Mouse (Mus musculus): ENCODE data around the gene Kcnj10. TPM values are rescaled to one million over a fixed set of nuclear protein-coding genes. Genes with fewer than 3 reads are reported as not detected.

The Kcnj10 gene
- total RNA-seq, 4 experiments from 2014 or later = 92.2 to 116 (median 100.0) TPM

DNA sequence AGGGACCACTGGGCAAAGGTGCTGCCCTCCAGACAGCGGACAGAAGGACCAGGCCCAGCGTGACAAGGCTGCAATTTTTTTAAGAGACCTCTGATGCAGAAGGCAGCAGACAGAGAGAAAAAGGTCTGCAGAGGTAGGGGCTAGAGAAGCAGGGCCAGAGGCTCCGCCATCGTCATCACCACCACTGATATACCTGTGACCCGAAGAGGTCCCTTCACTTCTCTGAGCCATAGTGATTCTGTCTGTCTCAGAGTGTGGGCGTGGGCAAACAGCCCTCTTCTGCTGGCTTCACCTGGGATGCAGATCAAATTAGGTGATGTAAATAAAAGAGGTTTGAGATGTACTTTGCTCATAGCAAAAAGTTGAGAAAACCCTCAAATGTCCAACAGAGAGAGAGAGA is 11.4 kb upstream of the Kcnj10 start:
- no peak for DNase-seq (ENCODE audit: low spot score in 2 of 2)

DNA sequence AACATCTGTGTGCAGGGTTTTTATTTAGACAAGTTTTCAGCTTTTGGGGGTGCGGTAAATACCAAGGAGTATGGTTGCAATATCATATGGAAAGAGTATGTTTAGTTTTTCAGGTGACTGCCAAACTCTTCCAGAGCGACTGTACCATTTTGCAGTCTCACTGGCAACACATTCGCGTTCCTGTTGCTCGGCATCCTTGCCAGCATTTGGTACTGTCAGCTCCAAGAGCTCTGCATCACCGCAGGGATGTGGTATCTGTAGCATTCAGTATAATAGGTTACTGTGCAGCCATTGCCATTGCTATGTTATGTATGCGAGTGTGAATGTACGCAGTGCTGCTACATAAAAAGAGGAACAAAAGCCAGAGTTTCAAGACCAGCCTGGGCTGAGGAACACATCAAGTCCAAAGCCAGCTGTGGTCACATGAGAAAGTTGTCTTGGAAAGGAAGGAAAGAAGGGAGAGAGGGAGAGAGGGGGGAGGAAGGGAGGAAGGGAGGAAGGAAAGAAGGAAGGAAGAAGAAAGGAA is 9.5 kb upstream of the Kcnj10 start:
- no peak for DNase-seq (ENCODE audit: low spot score in 2 of 2)

DNA sequence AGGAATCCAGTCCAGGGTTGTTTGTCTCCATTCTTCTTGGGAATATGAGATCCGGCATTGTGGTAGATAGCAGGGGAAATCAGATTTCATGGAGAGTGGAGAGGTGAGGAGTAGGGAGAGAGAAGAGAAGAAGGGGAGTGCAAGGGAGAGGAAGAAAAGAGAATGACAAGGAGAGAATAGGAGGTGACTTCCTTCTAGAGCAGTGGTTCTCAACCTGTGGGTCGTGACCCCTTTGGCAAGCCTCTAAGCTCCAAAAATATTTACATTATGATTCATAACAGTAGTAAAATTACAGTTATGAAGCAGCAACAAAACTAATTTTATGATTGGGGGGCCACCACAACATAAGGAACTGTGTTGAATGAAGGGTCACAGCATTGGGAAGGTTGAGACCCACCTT is 8.1 kb upstream of the Kcnj10 start:
- DNase-seq (ENCODE audit: low spot score in 2 of 2) = no peak

DNA sequence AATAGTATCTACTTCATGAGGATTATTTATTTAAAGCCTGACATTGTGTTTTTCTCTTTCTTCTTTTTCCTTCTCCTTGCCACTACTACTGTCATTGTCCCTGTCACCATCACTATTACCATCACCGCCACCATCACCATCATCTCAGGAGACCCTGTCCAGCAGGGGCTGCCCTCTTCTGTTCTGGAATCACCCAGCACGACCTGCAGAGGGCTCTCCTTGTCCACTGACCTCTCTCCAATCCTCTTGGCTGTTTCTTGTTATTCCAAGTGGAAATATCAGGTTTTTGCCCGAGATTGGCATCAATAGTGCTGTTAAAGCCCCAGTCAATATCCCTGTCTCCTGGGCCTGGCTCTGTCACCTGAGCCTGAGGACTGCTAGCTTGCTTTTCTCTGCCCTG is 7.5 kb upstream of the Kcnj10 start:
- DNase-seq (ENCODE audit: low spot score in 2 of 2) = no peak

DNA sequence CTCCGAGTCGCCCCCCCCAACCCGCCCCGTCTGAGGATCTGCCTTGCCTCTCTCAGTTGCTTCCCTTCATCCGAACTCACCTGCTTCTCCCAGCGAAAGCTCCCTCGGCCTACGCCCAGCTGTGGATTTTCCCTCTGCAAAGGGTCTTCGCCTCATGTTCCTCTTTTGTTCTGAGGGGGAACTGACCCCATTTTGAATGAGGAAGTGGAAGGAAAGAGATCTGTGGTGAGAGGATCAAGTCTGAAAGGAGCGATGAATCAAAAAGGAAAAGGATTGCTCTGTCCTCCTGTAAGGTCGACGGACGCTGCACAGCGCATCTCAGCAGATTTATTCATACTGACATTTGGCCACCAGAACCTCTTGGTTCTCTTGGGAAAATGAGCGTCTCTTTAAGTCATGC is 5.2 kb upstream of the Kcnj10 start:
- DNase-seq (ENCODE audit: low spot score in 2 of 2) = no peak

DNA sequence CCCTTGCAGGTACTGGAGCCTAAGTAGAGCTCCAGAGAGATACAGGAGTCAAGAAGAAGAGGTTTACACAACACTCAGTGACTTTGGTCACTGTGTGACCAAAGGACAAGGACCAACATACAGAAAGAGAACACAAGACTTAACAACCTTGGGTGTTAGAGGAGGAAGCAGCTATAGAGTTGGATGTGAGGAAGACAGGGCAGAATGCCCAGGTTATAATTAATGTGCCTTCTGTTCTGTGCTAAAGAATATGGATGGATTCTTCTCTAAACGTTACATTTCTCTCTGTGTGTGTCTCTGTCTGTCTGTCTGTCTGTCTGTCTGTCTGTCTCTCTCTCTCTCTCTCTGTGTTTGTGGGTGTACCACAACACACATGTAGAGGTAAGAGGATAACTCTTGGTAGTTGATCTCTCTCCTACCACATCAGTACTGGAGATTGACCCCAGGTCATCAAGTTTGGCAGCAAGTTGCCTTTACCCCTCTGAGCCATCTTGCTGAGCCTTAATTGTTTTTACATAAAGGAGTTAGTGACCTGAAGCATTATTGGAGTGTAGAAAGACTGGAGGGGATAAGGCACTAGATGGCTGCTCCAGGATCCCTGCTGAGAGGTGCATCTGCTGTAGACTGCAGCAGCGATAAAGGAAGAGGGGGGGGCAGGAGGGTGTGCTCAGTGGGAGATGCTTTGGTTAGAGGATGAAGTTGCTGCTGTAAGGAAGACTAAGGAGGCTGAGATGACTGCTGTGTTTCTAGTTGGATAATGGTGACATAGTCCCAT is 3.4 kb upstream of the Kcnj10 start:
- DNase-seq (ENCODE audit: low spot score in 2 of 2) = no peak

DNA sequence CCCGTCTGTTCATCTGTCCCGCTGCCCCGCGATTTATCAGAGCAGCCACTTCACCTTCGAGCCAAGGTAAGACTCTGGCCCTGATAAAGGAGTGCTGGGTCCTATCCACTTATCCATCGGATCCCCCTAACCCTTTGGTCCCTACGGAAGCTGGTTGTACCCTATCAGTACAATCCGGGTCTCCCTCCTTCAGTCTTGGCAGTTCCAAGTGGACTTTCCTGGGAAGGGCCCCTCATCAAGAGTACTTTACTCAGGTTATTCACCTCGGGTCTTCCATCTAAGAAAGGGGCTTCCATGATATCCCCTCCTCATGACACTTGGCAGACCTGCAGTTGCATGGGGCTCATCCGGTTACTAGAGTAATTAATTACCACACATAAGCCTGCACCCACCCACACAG is 376 bp downstream of the Kcnj10 start:
- no peak for DNase-seq (ENCODE audit: low spot score in 2 of 2)

DNA sequence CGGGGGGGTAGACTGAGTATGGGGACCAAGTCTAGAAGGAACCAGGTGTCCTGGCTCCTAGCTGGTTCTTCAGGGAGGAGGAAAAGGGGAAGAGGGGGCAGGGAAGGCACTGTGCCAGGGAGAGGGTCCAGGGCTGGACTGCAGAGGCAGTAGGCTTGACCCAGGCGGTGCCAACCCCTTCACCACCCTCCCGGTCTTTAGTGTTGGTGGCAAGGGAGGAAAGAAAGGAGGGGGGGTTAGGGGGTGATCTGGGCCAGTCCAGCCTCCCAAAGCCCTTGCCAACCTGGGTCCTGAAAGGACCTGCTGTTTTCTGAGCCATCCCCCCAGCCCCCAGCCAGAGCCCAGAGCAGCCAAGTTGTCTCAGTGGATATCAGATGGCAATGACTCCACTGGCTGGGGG is 1.7 kb downstream of the Kcnj10 start:
- peak; percentile 76 to 83 for DNase-seq (ENCODE audit: low spot score in 2 of 2)

DNA sequence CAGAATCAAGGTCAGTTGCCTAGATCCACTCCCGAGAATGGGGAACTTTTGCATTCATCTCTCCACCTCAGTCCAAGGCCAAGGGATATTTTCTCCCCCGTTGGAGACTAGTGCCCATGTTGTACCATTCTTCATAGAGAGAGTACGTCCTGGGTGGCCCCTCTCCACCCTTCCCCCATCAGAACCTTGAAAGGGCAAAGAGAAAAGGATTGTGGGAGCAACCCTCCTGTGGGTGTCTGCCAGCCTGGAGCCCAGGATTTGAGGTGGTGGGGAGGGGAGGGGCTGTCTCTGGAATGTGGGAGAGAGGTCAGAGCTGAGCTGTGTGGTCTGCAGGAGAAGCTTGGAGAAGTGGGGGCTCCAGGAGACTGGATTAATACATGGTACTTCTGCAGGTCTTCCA is 2.9 kb downstream of the Kcnj10 start:
- peak in 1 of 2 experiments; percentile 45 for DNase-seq (ENCODE audit: low spot score in 2 of 2)

DNA sequence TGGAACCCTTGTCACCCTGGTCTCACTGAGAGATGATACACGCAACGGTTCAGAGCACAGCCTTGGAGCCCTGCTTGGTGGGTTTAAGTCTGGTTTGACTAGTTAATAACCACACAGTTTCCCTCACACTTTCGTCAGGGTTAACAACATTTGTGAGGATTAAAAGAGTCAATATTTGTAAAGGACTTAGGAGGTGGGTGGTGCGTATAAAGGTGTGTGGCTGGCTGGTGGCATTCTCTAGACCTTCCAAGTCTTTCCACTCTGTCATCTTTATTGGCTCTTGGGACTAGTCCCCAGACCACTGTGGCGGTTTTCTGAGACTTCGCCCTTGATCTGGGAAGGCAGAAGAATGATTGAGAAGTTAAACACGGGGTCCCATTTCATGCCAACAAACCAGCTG is 3.8 kb downstream of the Kcnj10 start:
- DNase-seq (ENCODE audit: low spot score in 2 of 2) = no peak

DNA sequence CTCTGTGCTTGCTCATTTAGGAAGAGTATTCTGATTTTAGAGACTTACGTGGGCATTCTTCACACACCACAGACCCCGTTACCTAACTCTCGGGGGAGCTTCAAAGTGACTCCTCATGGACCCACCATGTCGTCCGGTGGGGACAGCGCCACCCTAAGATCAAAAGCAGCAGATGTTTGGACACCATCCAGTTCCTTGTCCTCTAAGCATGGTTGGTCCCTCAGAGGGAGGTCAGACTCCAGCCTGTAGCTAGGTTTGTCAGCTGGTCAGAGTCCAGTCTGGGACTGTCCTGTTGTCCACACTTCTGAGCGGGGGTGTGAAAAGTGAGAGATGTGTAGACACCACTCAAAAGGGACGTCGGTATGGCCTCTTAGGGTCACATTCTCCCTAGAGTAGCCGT is 5.7 kb downstream of the Kcnj10 start:
- DNase-seq (ENCODE audit: low spot score in 2 of 2) = no peak

DNA sequence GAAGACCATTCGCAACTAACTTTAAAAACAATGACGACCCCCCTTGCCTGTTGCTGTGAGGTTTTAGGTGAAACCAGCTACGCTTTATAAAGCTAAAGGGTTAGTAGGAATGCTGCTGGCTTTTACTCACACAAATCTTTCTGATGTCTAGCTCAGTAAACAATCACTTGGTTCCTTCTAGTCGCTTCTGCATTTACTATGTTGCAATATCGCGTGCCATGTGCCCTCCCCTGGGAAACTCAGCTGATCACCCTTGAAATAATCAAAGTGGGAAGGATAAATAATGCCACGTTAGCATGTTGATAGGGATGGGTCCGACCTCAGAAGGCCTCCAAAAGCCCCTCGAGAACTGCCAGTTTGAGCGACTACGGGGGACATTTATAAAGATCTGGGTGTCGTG is 6.4 kb downstream of the Kcnj10 start:
- no peak for DNase-seq (ENCODE audit: low spot score in 2 of 2)

DNA sequence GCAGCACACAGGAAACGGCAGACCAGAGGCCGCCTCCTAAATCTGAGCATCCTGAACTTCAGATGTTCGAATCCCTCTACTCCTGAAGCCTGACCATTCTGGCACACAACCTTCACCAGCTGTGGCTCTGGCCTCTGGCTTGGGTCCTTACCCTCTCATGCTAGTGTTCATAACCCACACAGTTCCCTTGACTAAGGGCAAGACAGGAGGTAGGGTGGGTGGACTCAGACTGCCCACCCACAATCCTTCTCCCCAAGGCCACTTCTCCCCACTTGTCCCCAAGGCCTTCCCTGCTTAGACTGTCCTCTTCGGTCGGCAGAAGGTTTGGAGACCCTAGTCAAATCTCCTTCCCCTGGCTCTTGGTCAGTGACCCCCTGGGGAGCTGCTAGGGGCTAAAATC is 8.5 kb downstream of the Kcnj10 start:
- DNase-seq (ENCODE audit: low spot score in 2 of 2) = no peak

DNA sequence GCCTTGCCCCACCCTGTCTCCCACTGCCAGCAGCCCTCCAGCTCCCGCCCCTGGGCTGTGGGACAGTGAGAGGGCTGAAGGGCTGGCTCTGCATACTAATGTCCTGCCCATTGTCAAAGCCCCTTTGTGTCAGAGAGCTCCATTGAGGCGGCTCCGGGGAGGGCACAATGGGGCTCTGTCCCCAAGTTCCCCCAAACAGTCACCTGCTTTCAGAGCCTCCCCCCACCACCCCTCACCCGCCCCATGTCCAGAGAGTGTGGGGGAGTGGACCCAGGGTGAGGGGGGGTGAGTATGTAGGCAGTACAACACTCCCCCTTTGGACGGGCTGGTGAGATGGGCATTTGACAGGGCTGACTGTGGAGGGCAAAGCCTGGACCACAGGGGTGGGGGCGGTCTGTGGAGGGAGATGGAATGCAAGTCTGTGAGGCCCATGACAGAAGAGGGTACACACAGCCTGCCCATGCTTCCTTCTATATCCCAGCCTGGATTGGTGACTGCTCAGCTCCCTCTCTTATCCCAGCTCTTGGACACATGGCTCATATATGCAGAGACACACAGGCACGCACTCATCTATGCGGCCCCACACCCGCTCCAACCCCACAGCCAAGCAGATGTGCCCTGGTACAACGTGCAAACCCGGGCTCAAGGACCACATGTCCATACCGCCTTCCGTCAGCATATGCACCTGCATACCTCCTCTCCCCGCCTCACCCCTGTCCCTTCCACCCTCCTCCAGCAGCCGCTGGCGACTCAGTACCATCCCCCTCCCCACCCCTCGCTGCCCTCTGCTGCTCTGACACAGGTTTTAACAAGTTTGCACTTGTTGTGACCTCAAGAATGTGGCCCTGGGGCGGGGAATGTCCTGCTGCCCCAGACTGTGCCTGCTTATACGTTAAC is 9.2 kb downstream of the Kcnj10 start:
- peak; percentile 74 to 91 for DNase-seq (ENCODE audit: low spot score in 2 of 2)

DNA sequence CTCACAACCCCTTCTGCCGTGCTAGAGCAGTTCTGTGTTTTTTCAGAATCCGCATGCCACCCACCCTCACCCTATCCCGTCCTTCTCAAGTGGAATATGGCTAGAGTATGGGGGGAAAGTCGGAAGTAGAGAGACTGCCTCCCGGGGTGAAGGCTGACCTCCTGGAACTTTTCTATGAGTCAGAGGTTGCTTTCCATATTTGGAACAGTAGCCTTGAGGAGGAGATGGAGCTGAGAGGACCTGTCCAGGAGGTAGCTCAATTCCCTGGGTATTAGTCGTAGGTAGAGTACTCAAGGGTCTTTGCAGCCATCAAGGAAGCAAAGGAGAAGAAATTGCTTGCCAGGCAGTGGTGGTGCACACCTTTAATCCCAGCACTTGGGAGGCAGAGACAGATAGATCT is 11.0 kb downstream of the Kcnj10 start:
- no peak for DNase-seq (ENCODE audit: low spot score in 2 of 2)

DNA sequence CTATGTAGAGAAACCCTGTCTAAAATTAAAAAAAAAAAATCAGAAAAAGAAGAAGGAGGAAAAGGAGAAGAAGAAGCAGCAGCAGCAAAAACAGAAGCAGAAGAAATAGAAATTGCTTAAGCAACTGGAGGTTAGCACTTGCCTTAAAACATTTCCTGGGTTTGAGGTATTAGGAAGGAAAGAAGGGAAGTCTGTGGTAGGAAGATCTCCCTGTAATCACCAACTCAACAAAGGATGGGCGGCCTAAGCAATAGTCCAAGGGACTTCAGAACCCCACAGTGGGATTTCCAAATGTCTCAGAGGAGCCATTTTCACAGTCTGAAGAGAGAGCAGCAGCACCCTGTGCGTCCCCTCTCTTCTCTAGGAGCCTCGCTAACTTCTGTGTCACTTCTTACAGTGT is 11.4 kb downstream of the Kcnj10 start:
- DNase-seq (ENCODE audit: low spot score in 2 of 2) = no peak

DNA sequence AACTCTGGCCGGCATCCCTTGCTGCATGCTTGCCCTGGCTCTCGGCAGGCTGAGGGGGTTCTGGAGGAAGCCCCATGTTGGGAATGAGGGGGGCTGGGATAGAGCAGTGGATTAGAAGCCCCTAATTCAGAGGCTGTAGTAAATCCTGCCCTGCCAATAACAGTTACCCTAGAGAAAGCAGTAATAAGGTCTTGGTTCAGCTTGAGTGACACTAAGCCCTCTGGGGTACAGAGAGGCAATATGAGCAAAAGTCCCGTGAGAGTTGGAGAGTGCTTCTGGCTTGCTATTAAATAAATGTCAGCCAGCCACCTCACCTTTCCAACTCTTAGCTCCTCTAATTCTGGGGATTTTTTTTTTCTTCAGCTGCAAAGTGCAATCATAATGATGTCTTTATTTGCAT is 14.3 kb downstream of the Kcnj10 start:
- no peak for DNase-seq (ENCODE audit: low spot score in 2 of 2)

DNA sequence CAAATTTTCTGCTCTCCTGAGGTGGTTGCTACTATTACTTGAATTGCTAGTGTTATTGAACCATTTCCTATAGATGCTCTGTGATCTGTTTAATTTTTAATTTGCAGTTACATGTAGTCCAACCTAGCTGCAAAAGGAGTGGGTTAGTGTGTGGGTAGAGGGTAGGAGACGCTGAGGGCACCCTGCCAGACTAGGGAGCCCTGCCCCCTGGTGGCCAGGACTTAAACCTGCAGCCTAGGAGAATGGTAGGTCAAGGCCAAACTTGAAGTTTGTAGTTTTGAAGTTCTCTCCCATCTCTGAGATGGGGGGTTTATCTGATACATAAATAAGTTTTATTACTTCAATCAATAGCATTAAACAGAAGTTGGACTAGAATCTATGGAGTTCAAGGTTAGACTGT is 16.5 kb downstream of the Kcnj10 start:
- no peak for DNase-seq (ENCODE audit: low spot score in 2 of 2)

DNA sequence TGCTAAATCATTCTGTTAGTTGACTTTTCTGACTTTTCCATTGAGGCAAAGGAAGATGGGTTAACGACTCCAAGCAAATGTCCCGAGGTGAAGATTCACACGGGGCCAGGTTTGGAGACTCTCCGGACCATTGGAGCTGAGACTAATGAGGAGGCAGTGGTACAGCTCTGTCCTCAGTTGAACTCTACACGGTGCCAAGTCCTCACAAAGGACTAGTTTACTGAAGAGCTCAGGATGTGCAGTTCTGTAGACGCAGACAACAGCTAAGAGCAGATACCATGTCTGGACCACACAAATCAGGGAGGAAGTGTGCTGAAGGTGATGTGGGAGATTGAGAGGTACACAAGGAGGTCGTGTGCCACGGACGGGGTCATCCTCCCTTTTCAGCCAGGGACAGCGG is 17.3 kb downstream of the Kcnj10 start:
- DNase-seq (ENCODE audit: low spot score in 2 of 2) = no peak

DNA sequence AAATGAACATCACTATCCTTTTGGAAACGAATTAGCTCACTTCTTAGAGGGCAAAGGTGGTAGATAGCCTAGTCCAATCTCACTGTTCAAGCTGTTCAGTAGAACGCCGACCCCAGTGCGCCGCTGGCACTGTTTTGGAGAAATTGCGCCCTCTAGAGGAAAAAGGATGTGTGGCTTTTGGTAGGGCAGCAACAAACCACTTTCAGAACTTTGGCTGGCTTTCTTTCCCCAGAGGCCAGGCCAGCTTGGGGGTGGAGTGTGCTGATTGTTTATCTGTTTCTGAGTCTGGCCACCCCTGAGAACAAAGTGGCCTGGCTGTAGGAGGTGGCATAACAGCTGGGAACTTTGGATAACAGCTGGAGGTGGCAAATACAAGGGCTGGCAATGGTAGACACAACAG is 23.7 kb downstream of the Kcnj10 start:
- DNase-seq (ENCODE audit: low spot score in 2 of 2) = peak; percentile 68 to 69

DNA sequence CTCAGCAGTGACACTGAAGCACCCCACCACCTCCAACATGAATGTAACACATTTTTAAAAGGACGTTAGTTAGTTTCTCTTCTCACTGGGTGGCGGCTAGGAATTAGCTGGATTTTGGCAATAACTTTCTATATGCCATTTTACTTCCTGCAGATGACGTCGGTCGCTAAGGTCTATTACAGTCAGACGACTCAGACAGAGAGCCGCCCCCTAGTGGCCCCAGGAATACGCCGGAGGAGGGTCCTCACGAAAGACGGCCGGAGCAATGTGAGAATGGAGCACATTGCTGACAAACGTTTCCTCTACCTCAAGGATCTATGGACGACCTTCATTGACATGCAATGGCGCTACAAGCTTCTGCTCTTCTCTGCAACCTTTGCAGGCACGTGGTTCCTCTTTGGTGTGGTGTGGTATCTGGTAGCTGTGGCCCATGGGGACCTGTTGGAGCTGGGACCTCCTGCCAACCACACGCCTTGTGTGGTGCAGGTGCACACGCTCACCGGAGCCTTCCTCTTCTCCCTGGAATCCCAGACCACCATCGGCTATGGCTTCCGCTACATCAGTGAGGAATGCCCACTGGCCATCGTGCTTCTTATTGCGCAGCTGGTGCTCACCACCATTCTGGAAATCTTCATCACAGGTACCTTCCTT is 27.9 kb downstream of the Kcnj10 start:
- no peak for DNase-seq (ENCODE audit: low spot score in 2 of 2)

DNA sequence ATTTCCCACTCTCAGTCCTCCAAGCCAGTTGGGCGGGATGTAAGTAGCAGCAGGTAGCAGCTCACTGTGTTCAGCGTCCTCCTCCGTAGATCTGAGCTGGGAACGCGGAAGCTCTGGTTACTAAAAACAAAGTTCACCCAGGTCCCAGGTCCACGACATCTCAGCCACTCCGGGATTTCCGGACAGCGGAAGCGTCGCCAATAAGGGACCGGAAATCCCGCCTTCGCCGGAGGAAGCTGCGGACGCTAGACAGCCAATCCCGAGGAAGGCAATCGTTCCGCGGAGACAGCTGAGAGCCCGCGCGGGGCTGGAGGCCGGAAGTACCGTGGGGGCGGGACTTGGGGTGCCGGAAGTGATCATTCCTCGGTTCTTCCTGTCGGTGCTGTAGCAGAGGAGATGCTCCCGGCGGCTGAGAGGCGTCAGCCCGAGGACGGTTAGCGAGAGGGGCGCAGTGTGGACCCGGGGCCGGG is 35.2 kb downstream of the Kcnj10 start, which contains the start of gene Pigm:
Gene Pigm (plus strand): TSS at position 349 of the 470 bp plus-strand sequence.
- DNase-seq (ENCODE audit: low spot score in 2 of 2) = peak; percentile 97 to 98

Measured in layer of hippocampus, adult 8-10 months (tissue).